24 mouse cellular contexts compared by ENCODE assay signal in the genomic region with DNA sequence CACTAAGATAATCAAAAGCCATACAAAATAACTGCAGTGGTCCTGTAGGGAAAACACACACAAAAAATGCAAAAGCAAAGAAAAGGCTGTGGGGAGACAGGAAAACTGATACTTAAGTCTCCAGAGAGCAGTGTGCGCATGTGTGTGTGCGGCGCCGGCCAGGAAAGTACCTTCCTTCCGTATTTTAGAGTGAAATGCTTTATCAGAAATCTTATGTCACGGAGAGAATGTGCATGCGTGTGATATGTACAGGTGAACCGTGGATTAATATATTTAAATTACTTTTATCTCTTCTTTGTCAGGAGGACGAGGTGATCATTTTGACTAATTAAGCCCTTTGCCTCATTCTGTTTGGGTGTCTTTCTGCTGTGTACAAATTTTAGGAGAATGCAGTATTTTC.
DNase-seq lines count a peak whose midpoint lies in the region; ATAC-seq and TF ChIP-seq lines count a peak whose summit lies in the region.
"Had no signal": no experiment of that assay in that cellular context is flagged by ENCODE, and none has a peak within 500 bp of the region (broad histone marks: within the 10 kb centered on the region; RNA-seq: fewer than 3 reads in every experiment).

No protein-coding gene starts in this region.

- no peak overlapping the region for H3K4me2 ChIP-seq in hindbrain, embryonic 16.5 days (ENCODE audit: low read length)
- H3K4me2 ChIP-seq: forebrain, embryonic 15.5 days; heart, embryonic 11.5 days; heart, embryonic 15.5 days; hindbrain, embryonic 15.5 days had no signal

- no peak for TF ChIP-seq POLR2A in MEL (IDR thresholded peaks at IDR 0.05; ENCODE audit: control insufficient read depth in 1 of 2, insufficient read depth in 1 of 2, low read depth in 1 of 2, low read length in 2 of 2, poor library complexity in 1 of 2)

- peak; percentile 49 to 73 for TF ChIP-seq EP300 in MEL (IDR thresholded peaks at IDR 0.05; ENCODE audit: low read depth in 1 of 2, low read length in 2 of 2)

- no peaks in the 10 kb centered on the region for H3K79me2 ChIP-seq in MEL (ENCODE audit: control insufficient read depth, insufficient read depth, low read length, poor library complexity)

- H3K9me3 ChIP-seq in MEL (replicated peaks; ENCODE audit: insufficient read depth, low read length) = no peaks in the 10 kb centered on the region
- H3K9me3 ChIP-seq in hindbrain, embryonic 16.5 days (ENCODE audit: control insufficient read depth, low read length) = no peaks in the 10 kb centered on the region
- H3K9me3 ChIP-seq: forebrain, embryonic 15.5 days; G1E; heart, embryonic 15.5 days; hindbrain, embryonic 10.5 days; hindbrain, embryonic 15.5 days had no signal

- peak; percentile 17 for DNase-seq in CD4-positive, CD25-positive, alpha-beta regulatory T cell, adult 2 months (ENCODE audit: low read depth, low spot score)
- peak; percentile 81 for DNase-seq in MEL (ENCODE audit: low read depth, low spot score)
- DNase-seq in c-Kit-positive CD71-positive TER-119-positive erythroid progenitor cells, embryonic 14.5 days (ENCODE audit: low spot score) = peak; percentile 52
- DNase-seq in right cerebral cortex, postnatal 14 days = no peak
- DNase-seq: adrenal gland, adult 2 months; adrenal gland, postnatal 25 days; cerebellum, adult 11-12 months; cerebellum, adult 9-10 months; cerebellum, postnatal 25 days; gastrocnemius, postnatal 10 days; heart, adult 2 months; heart, postnatal 14 days had no signal

- peak overlapping the region; percentile 25; the same call in 1 of the 2 replicates for H3K9ac ChIP-seq in MEL (ENCODE audit: control insufficient read depth, low read depth, low read length, poor library complexity, severe bottlenecking)
- no peak overlapping the region for H3K9ac ChIP-seq in hindbrain, embryonic 16.5 days (ENCODE audit: low read depth, low read length)
- H3K9ac ChIP-seq: forebrain, embryonic 15.5 days; heart, embryonic 15.5 days; hindbrain, embryonic 15.5 days had no signal

- 89% methylated on average over 9 of the region's 9 CpGs for WGBS in hindbrain, embryonic 16.5 days

- no peak for ATAC-seq in CD4-positive, CD25-positive, alpha-beta regulatory T cell, adult 4 months
- peak; percentile 56 for ATAC-seq in megakaryocyte progenitor cell, adult 5-6 weeks (replicated peaks; ENCODE audit: poor library complexity)
- ATAC-seq in granulocyte monocyte progenitor cell, adult 5-6 weeks (replicated peaks; ENCODE audit: poor library complexity, severe bottlenecking) = no peak
- ATAC-seq in hindbrain, embryonic 16.5 days = no peak
- ATAC-seq: forebrain, embryonic 15.5 days; inflammation-experienced regulatory T-cells, adult 6 months; intestine, postnatal 0 days had no signal

- TF ChIP-seq RAD21 in MEL (IDR thresholded peaks at IDR 0.05; ENCODE audit: low read depth, low read length) = no peak

- peaks cover 0 to 9% of the 10 kb centered on the region in 2 experiments; a peak in 2 of 4 replicates for H3K36me3 ChIP-seq in MEL (ENCODE audit: control insufficient read depth in 1 of 2, insufficient read depth in 2 of 2, low read length in 2 of 2)
- 0 out of 2 replicates have a peak, but pooled peaks cover 2% of the 10 kb centered on the region for H3K36me3 ChIP-seq in hindbrain, embryonic 16.5 days (ENCODE audit: control insufficient read depth, insufficient read depth, low read length)
- H3K36me3 ChIP-seq: forebrain, embryonic 15.5 days; G1E; hindbrain, embryonic 10.5 days; hindbrain, embryonic 15.5 days had no signal

- no peaks in the 10 kb centered on the region for H3K27me3 ChIP-seq in MEL (ENCODE audit: control insufficient read depth in 1 of 2, insufficient read depth in 2 of 2, low read length in 2 of 2)
- no peaks in the 10 kb centered on the region for H3K27me3 ChIP-seq in hindbrain, embryonic 16.5 days (replicated peaks; ENCODE audit: control insufficient read depth, insufficient read depth, low read length)
- H3K27me3 ChIP-seq: forebrain, embryonic 15.5 days; heart, embryonic 15.5 days; hindbrain, embryonic 15.5 days had no signal

- H3K4me3 ChIP-seq in MEL (ENCODE audit: control insufficient read depth in 1 of 2, insufficient read depth in 1 of 2, low read depth in 2 of 2, low read length in 2 of 2) = peak overlapping the region; percentile 28 to 37
- no peak overlapping the region for H3K4me3 ChIP-seq in hindbrain, embryonic 16.5 days (ENCODE audit: low read length)
- H3K4me3 ChIP-seq: forebrain, embryonic 15.5 days; heart, adult 2 months; heart, embryonic 15.5 days; hindbrain, embryonic 10.5 days; hindbrain, embryonic 15.5 days had no signal

- H3K27ac ChIP-seq in MEL (ENCODE audit: control insufficient read depth, low read depth, low read length) = peak overlapping the region; percentile 94
- H3K27ac ChIP-seq in hindbrain, embryonic 16.5 days (ENCODE audit: low read depth, low read length) = no peak overlapping the region
- H3K27ac ChIP-seq: forebrain, embryonic 15.5 days; heart, adult 2 months; heart, embryonic 15.5 days; hindbrain, embryonic 10.5 days; hindbrain, embryonic 15.5 days had no signal

- no peak for TF ChIP-seq CTCF in MEL (IDR thresholded peaks at IDR 0.05 in 2 of 3, conservative IDR thresholded peaks at IDR 0.05 in 1 of 3; ENCODE audit: control insufficient read depth in 1 of 3, insufficient read depth in 1 of 3, low read depth in 2 of 3, low read length in 3 of 3, poor library complexity in 1 of 3, severe bottlenecking in 1 of 3)

- H3K4me1 ChIP-seq in MEL (ENCODE audit: control insufficient read depth in 1 of 2, insufficient read depth in 2 of 2, low read length in 2 of 2) = peaks cover 4 to 6% of the 10 kb centered on the region in 2 experiments; a peak in 3 of 4 replicates
- H3K4me1 ChIP-seq in hindbrain, embryonic 16.5 days (ENCODE audit: control insufficient read depth, insufficient read depth, low read depth, low read length) = no peaks in the 10 kb centered on the region
- H3K4me1 ChIP-seq: forebrain, embryonic 15.5 days; heart, embryonic 15.5 days; hindbrain, embryonic 10.5 days; hindbrain, embryonic 15.5 days had no signal

TF ChIP-seq in MEL, 35 proteins besides CTCF, POLR2A, EP300 and RAD21:
- TF ChIP-seq UBTF (IDR thresholded peaks at IDR 0.05; ENCODE audit: borderline replicate concordance, insufficient read depth, low read depth, low read length) (no peak), TCF12 (IDR thresholded peaks at IDR 0.05; ENCODE audit: low read depth, low read length) (peak; percentile 69), POLR2AphosphoS5 (IDR thresholded peaks at IDR 0.05; ENCODE audit: borderline replicate concordance, low read depth, low read length) (no peak), MYB (IDR thresholded peaks at IDR 0.05; ENCODE audit: low read depth, low read length) (no peak), USF2 (IDR thresholded peaks at IDR 0.05; ENCODE audit: borderline replicate concordance in 1 of 2, insufficient read depth in 1 of 2, low read depth in 1 of 2, low read length in 2 of 2) (no peak), MYC (IDR thresholded peaks at IDR 0.05; ENCODE audit: low read depth, low read length) (peak; percentile 56; the same call in 1 of the 2 replicates), ZNF384 (IDR thresholded peaks at IDR 0.05; ENCODE audit: low read depth, low read length) (no peak), RCOR1 (IDR thresholded peaks at IDR 0.05; ENCODE audit: low read depth, low read length) (no peak), MAX (IDR thresholded peaks at IDR 0.05; ENCODE audit: low read length) (no peak), GABPA (IDR thresholded peaks at IDR 0.05; ENCODE audit: low read depth, low read length) (no peak), USF1 (IDR thresholded peaks at IDR 0.05; ENCODE audit: low read depth, low read length) (no peak), HCFC1 (IDR thresholded peaks at IDR 0.05; ENCODE audit: low read depth, low read length) (no peak), BHLHE40 (IDR thresholded peaks at IDR 0.05; ENCODE audit: borderline replicate concordance, low read depth, low read length) (no peak), TAL1 (IDR thresholded peaks at IDR 0.05; ENCODE audit: low read length) (peak; percentile 37), ZKSCAN1 (IDR thresholded peaks at IDR 0.05; ENCODE audit: low read depth, low read length) (no peak), CHD1 (IDR thresholded peaks at IDR 0.05; ENCODE audit: low read depth, low read length) (no peak), POLR2AphosphoS2 (IDR thresholded peaks at IDR 0.05; ENCODE audit: low read length) (no peak), KAT2A (conservative IDR thresholded peaks at IDR 0.05; ENCODE audit: low read depth, low read length) (no peak), CHD2 (IDR thresholded peaks at IDR 0.05; ENCODE audit: low read length) (no peak), MXI1 (IDR thresholded peaks at IDR 0.05; ENCODE audit: low read depth, low read length) (no peak), E2F4 (IDR thresholded peaks at IDR 0.05; ENCODE audit: borderline replicate concordance, low read depth, low read length) (no peak), GATA1 (IDR thresholded peaks at IDR 0.05; ENCODE audit: low read depth, low read length) (peak; percentile 69), ELF1 (IDR thresholded peaks at IDR 0.05; ENCODE audit: low read depth, low read length) (peak; percentile 73), MEF2A (IDR thresholded peaks at IDR 0.05; ENCODE audit: extremely low read depth, insufficient replicate concordance, low read depth, low read length, poor library complexity, severe bottlenecking) (no peak), SIN3A (IDR thresholded peaks at IDR 0.05; ENCODE audit: low read length) (peak; percentile 46; the same call in 1 of the 2 replicates), MAFK (IDR thresholded peaks at IDR 0.05; ENCODE audit: borderline replicate concordance, low read depth, low read length) (no peak), ZC3H11A (IDR thresholded peaks at IDR 0.05; ENCODE audit: low read depth, low read length) (no peak), JUND (IDR thresholded peaks at IDR 0.05; ENCODE audit: low read depth, low read length) (no peak), ETS1 (IDR thresholded peaks at IDR 0.05; ENCODE audit: low read depth, low read length) (peak; percentile 41; the same call in 1 of the 2 replicates), TBP (IDR thresholded peaks at IDR 0.05; ENCODE audit: low read depth, low read length) (no peak), NELFE (IDR thresholded peaks at IDR 0.05; ENCODE audit: low read depth, low read length) (no peak), ZMIZ1 (IDR thresholded peaks at IDR 0.05; ENCODE audit: low read depth, low read length) (no peak), NRF1 (IDR thresholded peaks at IDR 0.05; ENCODE audit: insufficient read depth, low read depth, low read length, poor library complexity, severe bottlenecking) (peak; percentile 81), MAZ (IDR thresholded peaks at IDR 0.05; ENCODE audit: low read depth, low read length) (no peak), SMC3 (IDR thresholded peaks at IDR 0.05; ENCODE audit: low read depth, low read length) (no peak)
